Mouse (Mus musculus): ENCODE results near the gene Ace3. TPM values are rescaled to one million over a fixed set of nuclear protein-coding genes. Genes with fewer than 3 reads are reported as not detected.

Gene Ace3
- total RNA-seq, 2 experiments from 2014 or later: not detected

DNA sequence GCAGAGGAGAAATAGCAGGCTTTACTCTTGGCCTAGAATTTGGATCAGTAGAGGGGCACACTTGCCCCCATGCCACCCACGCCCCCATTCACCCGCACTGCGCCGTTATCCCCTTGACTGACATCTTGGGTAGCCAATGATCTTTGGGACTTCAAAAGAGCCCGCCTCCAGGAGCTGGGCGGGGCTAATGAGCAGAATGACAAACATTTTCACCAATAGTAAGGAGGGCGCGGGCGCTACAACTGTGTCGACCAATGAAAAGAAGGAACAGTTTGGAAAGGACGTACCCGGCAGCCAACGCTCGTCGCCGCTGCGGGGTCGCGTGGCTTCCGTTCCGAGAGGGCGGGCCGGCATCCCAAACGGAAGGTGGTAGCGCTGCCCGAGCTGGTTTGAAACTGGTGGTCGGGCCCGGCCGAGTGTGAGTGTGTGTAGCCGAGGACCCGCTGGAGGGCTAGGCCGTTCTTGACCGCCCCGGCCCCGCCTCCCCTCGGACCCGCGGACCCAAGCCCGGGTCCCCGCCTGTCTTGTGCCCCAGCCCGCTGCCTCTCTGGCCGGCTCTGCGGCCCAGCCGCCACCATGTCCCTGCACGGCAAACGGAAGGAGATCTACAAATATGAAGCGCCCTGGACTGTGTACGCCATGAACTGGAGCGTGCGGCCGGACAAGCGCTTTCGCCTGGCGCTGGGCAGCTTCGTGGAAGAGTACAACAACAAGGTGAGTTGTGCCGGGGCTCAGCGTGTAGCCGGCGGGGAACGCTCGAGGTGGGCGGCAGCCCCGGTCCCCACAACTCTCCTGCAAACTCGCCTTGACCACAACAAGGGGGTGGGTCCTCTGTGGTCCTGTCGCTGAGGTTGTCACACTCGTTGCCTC lies 42.3 kb downstream of the Ace3 start, which contains the start of gene Dcaf7:
Gene Dcaf7 (plus strand): TSS at position 325 of the 870 bp plus-strand sequence.
- DNase-seq (ENCODE audit: low spot score in 2 of 2): peak; percentile 97 to 98

DNA sequence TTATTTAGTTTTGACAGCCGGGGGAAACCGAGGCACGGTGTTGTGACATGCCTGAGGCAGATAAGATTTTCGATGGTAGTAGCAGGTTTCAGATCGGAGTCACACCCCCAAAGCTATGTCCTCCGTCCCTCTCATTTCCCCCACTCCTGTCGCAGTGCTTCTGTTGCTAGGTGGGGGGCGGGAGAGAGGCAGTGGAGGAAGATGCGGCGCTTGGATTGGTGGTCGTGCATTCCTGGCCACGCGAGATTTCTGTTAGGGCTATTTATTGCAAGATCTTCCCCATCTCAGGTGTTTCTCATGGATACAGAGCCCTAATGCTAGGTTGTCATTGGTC lies 42.9 kb downstream of the Ace3 start:
- DNase-seq (ENCODE audit: low spot score in 2 of 2): peak; percentile 49 to 62

DNA sequence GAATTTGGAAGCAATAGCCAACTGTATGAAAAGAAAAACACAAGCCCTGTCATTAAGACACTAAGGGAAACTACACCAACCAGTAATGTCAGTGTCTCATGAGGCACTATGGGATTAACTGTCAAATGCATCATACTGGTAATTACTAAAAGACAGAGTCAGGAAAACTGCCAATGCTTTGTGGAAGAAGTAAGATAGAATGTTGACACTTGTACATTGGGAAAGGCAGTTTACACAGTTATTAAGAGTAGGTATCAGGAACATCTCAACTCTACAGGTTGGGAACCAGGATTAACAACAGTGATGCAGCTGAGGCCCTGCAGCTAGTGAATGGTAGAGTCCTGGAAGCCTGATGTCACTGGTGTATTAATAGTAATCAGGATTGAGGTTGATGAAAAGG lies 49.9 kb downstream of the Ace3 start:
- DNase-seq (ENCODE audit: low spot score in 2 of 2): no peak

DNA sequence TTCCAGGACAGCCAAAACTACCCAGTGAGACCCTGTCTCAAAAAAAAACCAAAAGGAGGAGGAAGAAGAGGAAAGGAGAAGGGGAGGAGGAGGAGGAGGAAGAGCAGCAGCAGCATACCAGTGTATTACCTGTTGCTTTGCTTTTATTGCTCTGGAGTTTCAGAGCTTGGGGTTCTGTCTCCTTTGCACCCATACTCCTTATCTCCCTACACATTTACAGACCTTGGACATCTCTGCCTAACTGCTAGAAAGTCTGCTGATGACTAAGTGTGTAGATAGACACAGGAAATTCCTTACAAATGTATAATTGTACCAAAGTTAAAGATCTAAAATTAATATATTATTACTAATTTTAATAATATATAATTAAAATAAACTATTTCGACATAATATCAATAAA lies 50.8 kb downstream of the Ace3 start:
- DNase-seq (ENCODE audit: low spot score in 2 of 2): no peak

DNA sequence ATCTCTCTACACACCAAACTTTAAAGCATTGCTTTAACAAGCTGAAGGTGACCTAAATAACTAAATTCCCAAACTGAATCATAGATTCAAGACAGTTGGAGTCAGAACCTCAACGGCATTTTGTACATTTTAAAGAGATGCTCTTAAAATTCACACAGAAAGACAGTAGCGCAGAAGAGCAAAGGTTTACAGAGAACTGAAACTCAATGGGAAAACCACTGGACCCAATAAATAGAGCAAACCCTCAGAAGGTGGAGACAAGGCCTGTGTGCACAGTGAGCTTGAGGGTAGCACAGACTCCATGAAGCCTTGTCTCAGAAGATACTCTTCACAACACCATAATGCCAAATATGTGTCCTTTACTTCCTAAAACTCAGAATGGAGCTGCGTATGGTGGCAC lies 51.3 kb downstream of the Ace3 start:
- no peak for DNase-seq (ENCODE audit: low spot score in 2 of 2)

DNA sequence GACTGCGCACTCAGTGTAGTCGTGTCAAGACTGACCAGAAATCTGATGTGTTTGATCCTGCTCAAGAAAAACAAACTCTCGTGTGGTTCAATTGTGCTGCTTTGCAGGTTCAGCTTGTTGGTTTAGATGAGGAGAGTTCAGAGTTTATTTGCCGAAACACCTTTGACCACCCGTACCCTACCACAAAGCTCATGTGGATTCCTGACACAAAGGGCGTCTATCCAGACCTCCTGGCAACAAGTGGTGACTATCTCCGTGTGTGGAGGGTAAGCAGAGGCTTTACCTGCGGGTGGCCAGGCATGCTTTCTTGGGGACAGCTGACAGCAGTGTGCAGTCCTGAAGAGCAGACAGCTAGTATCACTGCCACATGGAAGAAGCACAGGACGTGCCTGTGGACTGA lies 52.1 kb downstream of the Ace3 start:
- no peak for DNase-seq (ENCODE audit: low spot score in 2 of 2)

DNA sequence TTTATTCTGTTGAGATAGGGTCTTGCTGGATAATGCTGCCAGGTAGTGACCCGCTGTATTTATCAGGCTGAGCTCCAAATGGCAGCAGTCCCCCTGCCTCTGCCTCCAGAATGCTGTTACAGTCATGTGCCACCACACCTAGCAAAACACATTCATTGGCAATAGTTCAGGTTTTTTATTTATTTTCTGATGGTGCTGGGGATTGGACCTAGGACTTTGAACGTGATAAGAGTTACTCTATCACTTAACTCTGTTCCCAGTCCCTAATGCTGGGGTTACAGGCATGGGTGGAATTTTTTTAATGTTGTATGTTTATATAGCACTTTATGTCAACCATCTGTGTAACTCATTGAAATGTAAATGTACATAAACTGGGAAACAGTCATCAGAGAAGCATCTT lies 59.4 kb downstream of the Ace3 start:
- no peak for DNase-seq (ENCODE audit: low spot score in 2 of 2)

DNA sequence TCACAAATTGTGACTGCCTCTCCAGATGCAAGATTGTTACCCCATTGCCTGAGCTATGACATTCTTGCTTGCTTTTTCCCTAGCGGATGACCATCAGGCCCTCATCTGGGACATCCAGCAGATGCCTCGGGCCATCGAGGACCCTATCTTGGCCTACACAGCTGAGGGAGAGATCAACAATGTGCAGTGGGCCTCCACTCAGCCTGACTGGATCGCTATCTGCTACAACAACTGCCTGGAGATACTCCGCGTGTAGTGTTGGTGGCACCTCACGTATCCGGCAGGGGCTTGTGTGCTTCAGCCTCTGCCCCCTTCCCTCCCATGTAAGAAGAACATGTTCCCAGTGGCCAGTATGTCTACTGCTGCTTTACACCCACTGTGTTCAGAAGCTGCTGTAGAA lies 60.1 kb downstream of the Ace3 start:
- no peak for DNase-seq (ENCODE audit: low spot score in 2 of 2)

Other genes with a start within 250 kb of the Ace3 start
- gene Cyb561, start 41.3 kb upstream of the Ace3 start, total RNA-seq (2021): 100 to 1,000 TPM; 102 TPM
- 10 to 100 TPM; 14.3 to 18.6 TPM for gene Ace, start 26.7 kb upstream of the Ace3 start, total RNA-seq (2021)
- gene Kcnh6, start 13.4 kb downstream of the Ace3 start, total RNA-seq (2021): 1 to 10 TPM; 2.1 to 2.6 TPM
- gene Dcaf7, start 42.2 kb downstream of the Ace3 start, total RNA-seq (2021): 100 to 1,000 TPM; 128 to 138 TPM
- gene Taco1, start 71.4 kb downstream of the Ace3 start, total RNA-seq (2021): 10 to 100 TPM; 17.9 to 19.7 TPM
- gene Map3k3, start 89.9 kb downstream of the Ace3 start, total RNA-seq (2021): 10 to 100 TPM; 30.7 to 31.0 TPM
- 1 to 10 TPM in 1 of 2 experiments, not detected in 1; 1.6 TPM for gene Gm10840, start 166.2 kb downstream of the Ace3 start, total RNA-seq (2021)
- 10 to 100 TPM; 94.9 to 97.0 TPM for gene Limd2, start 166.2 kb downstream of the Ace3 start, total RNA-seq (2021)
- gene Strada, start 207.5 kb downstream of the Ace3 start, total RNA-seq (2021): 10 to 100 TPM; 24.8 to 29.8 TPM
- 10 to 100 TPM; 84.2 to 91.5 TPM for gene Ccdc47, start 221.7 kb downstream of the Ace3 start, total RNA-seq (2021)
- 10 to 100 TPM; 64.4 to 68.0 TPM for gene Ddx42, start 222.3 kb downstream of the Ace3 start, total RNA-seq (2021)